Mouse (Mus musculus): ENCODE measurements at regions not wholly inside any gene's neighbourhood (a gene's known extent, or its start where the extent isn't known, plus 50 kb on each side); places are given as distances from the start of the nearest gene placed in this dataset.

- DNase-seq (ENCODE audit: low spot score in 2 of 2): peak; percentile 12 to 53
Measured at GRCm38 (mm10) chrY:89267946-89268345, 215.3 kb downstream of the Gm21294 start.
